Mouse (Mus musculus): ENCODE results near the gene Prdx1. TPM values are rescaled to one million over a fixed set of nuclear protein-coding genes. Genes with fewer than 3 reads are reported as not detected.
"Not testable (repeated sequence)": the region's sequence is repeated elsewhere in the genome, so short reads cannot be mapped to it uniquely, and the experiment has no call there.

Gene Prdx1
- polyA plus RNA-seq, 1 experiment from 2014 or later = 1,174 TPM

DNA sequence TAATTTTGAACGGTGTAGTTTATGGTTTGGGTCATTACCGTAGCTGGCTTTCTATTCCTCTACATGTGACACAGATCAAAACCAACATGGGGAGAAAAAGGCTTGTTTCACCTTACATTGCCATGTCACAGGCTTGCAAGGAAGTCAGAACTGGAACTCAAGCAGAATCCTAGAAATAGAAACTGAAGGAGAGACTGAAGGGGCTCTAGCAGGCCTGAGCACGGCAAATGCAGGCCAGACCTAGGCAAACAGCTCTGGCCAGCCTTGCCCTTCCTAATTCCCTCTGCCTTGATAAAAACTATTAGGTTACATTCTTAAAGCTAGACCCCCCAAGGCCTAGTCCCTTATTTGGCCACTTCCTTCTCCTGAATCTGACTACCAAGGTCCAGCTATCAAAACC, 29.7 kb upstream of the Prdx1 start:
- Histone ChIP-seq H3K9me3 (replicated peaks) (no peaks in the 10 kb centered on the region), H3K4me2 (replicated peaks) (no peak overlapping the region), H3K4me1 (0 out of 2 replicates have a peak, but pooled peaks cover 5% of the 10 kb centered on the region), H3K9ac (no peak overlapping the region), H3K27ac (replicated peaks) (no peak overlapping the region), H3K27me3 (no peaks in the 10 kb centered on the region), H3K36me3 (no peaks in the 10 kb centered on the region), H3K4me3 (replicated peaks) (no peak overlapping the region)
- no peak for ATAC-seq (ENCODE audit: insufficient number of reproducible peaks, low FRiP score, low TSS enrichment, low read depth)
- 56% methylated on average over 3 of the region's 3 CpGs for WGBS

DNA sequence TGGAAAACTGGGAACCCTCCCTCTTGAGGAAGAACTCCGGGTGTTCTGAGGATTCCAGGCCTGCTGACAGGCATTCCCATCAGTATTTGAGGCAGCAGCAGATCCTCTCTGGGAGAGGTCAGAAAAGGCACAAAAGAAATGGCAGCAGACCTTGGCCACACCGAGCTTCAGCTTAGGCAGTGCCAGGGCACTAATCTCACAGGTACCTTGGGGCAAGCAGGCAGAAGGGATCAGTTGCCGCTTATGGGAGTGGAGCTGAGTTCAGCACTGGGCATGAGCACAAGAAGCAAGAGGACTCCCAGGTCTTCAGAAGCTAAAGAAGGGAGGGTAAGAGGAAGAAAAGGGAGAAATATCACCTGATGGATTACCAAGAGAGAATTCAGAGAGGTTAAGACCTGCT, 27.4 kb upstream of the Prdx1 start:
- Histone ChIP-seq H3K4me3 (replicated peaks) (no peak overlapping the region), H3K27me3 (no peaks in the 10 kb centered on the region), H3K4me2 (replicated peaks) (no peak overlapping the region), H3K36me3 (no peaks in the 10 kb centered on the region), H3K9ac (no peak overlapping the region), H3K27ac (replicated peaks) (no peak overlapping the region), H3K4me1 (no peaks in the 10 kb centered on the region), H3K9me3 (replicated peaks) (no peaks in the 10 kb centered on the region)
- WGBS = 51% methylated on average over 3 of the region's 3 CpGs
- no peak for ATAC-seq (ENCODE audit: insufficient number of reproducible peaks, low FRiP score, low TSS enrichment, low read depth)

DNA sequence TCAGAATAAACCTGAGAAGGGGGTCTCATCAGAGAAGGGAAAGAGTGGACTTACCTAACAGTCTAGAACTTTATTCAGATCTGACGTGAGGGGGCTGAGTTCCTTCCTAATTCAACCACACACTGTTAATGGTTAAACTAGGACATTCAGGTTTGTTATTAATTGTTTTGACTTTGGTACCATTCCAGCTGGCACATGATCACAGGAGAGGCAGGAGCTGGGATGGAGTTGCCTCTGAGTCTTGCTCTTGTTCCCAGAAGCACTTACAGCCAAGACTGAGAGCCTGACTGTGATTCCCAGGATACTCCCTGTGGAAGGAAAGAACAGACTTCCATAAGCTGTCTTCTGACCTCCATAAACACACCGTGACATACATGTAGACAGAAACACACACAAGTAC, 25.9 kb upstream of the Prdx1 start:
- Histone ChIP-seq H3K36me3 (no peaks in the 10 kb centered on the region), H3K4me3 (replicated peaks) (no peak overlapping the region), H3K9me3 (replicated peaks) (no peaks in the 10 kb centered on the region), H3K27me3 (no peaks in the 10 kb centered on the region), H3K9ac (no peak overlapping the region), H3K4me2 (replicated peaks) (no peak overlapping the region), H3K27ac (replicated peaks) (no peak overlapping the region), H3K4me1 (no peaks in the 10 kb centered on the region)
- WGBS = 53% methylated on average over 2 of the region's 2 CpGs
- ATAC-seq (ENCODE audit: insufficient number of reproducible peaks, low FRiP score, low TSS enrichment, low read depth) = no peak

DNA sequence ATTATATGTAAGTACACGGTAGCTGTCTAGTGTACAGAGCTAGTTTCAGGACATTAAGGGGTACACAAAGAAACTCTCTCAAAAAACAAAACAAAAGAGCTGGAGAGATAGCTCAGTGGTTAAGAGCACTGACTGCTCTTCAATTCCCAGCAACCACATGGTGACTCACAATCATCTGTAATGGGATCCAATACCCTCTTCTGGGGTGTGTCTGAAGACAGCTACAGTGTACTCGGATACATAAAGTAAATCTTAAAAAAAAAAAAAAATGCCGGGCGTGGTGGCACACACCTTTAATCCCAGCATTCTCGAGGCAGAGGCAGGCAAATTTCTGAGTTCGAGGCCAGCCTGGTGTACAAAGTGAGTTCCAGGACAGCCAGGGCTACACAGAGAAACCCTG, 25.4 kb upstream of the Prdx1 start:
- not testable (repeated sequence) for H3K4me3 ChIP-seq (replicated peaks); H3K27me3 ChIP-seq; H3K36me3 ChIP-seq; ATAC-seq (ENCODE audit: insufficient number of reproducible peaks, low FRiP score, low TSS enrichment, low read depth); H3K9me3 ChIP-seq (replicated peaks); H3K27ac ChIP-seq (replicated peaks); H3K9ac ChIP-seq; H3K4me2 ChIP-seq (replicated peaks); H3K4me1 ChIP-seq
- WGBS = 75% methylated on average over 6 of the region's 6 CpGs

DNA sequence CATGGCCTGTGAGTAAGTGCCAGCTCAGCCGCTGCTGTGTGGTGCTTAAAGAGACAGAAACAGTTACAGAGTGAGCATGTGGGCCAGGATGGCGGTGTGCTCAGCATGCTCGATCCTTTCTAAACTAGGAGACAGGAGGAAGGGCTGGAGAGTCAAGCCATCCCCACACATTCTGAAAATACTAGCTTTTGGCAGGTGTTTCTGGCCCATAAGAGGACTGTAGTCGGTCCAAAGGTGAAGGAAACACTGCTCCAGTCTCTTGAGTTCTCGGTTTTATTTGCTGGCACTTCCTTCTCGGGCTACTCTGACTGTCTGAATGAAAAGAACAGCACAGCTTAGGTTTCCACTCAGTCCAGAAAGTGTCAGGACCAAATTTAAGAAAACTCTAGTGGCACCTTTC, 24.5 kb upstream of the Prdx1 start:
- WGBS = 74% methylated on average over 6 of the region's 6 CpGs
- Histone ChIP-seq H3K4me3 (replicated peaks) (no peak overlapping the region), H3K9me3 (replicated peaks) (no peaks in the 10 kb centered on the region), H3K27ac (replicated peaks) (no peak overlapping the region), H3K4me2 (replicated peaks) (no peak overlapping the region), H3K4me1 (no peaks in the 10 kb centered on the region), H3K36me3 (no peaks in the 10 kb centered on the region), H3K9ac (no peak overlapping the region), H3K27me3 (no peaks in the 10 kb centered on the region)
- no peak for ATAC-seq (ENCODE audit: insufficient number of reproducible peaks, low FRiP score, low TSS enrichment, low read depth)

DNA sequence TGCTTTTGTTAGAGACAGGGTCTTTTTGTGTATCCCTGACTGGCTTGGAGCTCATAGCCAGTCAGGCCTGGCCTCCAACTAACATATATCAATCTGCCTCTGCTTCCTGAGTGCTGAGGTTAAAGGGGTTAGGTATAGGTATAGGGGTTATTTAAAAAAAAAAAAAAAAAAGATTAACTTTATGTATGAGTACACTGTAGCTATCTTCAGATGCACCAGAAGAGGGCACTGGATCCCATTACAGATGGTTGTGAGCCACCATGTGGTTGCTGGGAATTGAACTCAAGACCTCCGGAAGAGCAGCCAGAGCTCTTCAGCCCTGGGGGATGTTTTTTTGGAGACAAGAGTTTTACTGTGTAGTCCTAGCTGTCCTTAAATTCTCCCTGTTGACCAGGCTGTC, 23.3 kb upstream of the Prdx1 start:
- WGBS = 80% methylated on average over 1 of the region's 1 CpGs
- no peak overlapping the region for H3K27ac ChIP-seq (replicated peaks)
- no peak for ATAC-seq (ENCODE audit: insufficient number of reproducible peaks, low FRiP score, low TSS enrichment, low read depth)
- no peaks in the 10 kb centered on the region for H3K27me3 ChIP-seq
- no peak overlapping the region for H3K9ac ChIP-seq
- no peaks in the 10 kb centered on the region for H3K36me3 ChIP-seq
- H3K4me3 ChIP-seq (replicated peaks) = no peak overlapping the region
- H3K4me2 ChIP-seq (replicated peaks) = no peak overlapping the region
- H3K9me3 ChIP-seq (replicated peaks) = no peaks in the 10 kb centered on the region
- H3K4me1 ChIP-seq = no peaks in the 10 kb centered on the region

DNA sequence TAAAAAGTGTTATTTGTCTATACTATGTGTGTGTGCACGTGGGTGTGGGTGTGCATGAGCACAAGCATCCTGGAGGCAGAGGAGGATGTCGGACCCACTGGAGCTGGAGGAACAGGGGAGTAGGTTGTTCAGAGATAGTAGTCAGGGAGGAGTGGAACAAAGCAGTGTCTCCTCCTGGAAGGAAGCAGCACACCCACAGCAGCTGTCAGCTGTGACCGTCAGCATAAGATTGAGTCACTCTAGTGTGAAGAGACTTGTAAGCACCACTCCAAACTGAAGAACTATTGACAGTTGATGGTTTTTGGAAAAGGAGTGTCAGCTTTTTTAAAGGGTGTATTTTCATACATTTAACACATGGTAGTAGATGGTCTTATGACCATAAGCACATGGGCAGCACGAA, 18.7 kb upstream of the Prdx1 start:
- no peaks in the 10 kb centered on the region for H3K9me3 ChIP-seq (replicated peaks)
- no peaks in the 10 kb centered on the region for H3K36me3 ChIP-seq
- no peaks in the 10 kb centered on the region for H3K27me3 ChIP-seq
- H3K27ac ChIP-seq (replicated peaks) = no peak overlapping the region
- WGBS = 60% methylated on average over 4 of the region's 4 CpGs
- H3K4me1 ChIP-seq = no peaks in the 10 kb centered on the region
- H3K4me3 ChIP-seq (replicated peaks) = no peak overlapping the region
- H3K9ac ChIP-seq = no peak overlapping the region
- no peak overlapping the region for H3K4me2 ChIP-seq (replicated peaks)
- ATAC-seq (ENCODE audit: insufficient number of reproducible peaks, low FRiP score, low TSS enrichment, low read depth) = no peak

DNA sequence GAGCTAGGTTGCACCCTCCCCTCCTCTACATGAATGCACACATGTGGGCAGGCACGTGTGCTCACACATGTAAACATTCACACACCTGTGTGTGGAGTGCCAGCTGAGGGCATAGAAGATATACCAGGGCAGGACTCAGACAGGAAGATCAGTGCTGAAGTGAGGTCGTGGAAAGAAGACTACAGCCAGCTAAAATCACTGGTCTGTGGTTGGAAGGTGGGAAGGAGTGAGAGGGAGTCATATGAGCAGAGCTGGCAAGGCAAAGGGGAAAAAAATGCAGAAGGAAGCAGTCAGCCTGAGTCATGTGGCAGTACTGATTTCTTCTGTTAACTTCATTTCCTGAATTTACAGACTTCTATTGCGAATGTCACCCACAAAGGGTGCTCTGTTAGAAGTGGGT, 17.2 kb upstream of the Prdx1 start:
- H3K4me1 ChIP-seq = no peaks in the 10 kb centered on the region
- no peaks in the 10 kb centered on the region for H3K9me3 ChIP-seq (replicated peaks)
- WGBS = 41% methylated on average over 3 of the region's 3 CpGs
- H3K4me3 ChIP-seq (replicated peaks) = no peak overlapping the region
- ATAC-seq (ENCODE audit: insufficient number of reproducible peaks, low FRiP score, low TSS enrichment, low read depth) = no peak
- H3K4me2 ChIP-seq (replicated peaks) = no peak overlapping the region
- no peaks in the 10 kb centered on the region for H3K27me3 ChIP-seq
- no peaks in the 10 kb centered on the region for H3K36me3 ChIP-seq
- H3K9ac ChIP-seq = no peak overlapping the region
- no peak overlapping the region for H3K27ac ChIP-seq (replicated peaks)

DNA sequence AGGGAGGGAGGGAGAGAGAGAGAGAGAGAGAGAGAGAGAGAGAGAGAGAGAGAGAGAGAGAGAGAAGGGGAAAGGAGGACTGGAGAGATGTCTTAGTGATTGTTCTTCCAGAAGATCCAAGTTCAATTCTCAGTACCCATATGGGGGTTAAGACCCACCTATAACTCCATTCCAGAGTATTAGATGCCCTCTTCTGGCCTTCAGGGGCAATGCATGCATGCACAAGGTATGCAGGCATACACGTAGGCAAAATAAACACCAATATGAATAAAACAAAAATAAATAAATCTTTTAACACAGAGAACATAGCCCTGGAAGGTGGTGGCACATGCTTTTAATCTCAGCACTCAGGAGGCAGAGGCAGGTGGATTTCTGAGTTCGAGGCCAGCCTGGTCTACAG, 16.1 kb upstream of the Prdx1 start:
- no peak for ATAC-seq (ENCODE audit: insufficient number of reproducible peaks, low FRiP score, low TSS enrichment, low read depth)
- Histone ChIP-seq H3K27me3 (no peaks in the 10 kb centered on the region), H3K9ac (no peak overlapping the region), H3K4me2 (replicated peaks) (no peak overlapping the region), H3K4me3 (replicated peaks) (no peak overlapping the region), H3K4me1 (no peaks in the 10 kb centered on the region), H3K9me3 (replicated peaks) (no peaks in the 10 kb centered on the region), H3K36me3 (no peaks in the 10 kb centered on the region), H3K27ac (replicated peaks) (no peak overlapping the region)
- 59% methylated on average over 2 of the region's 2 CpGs for WGBS

DNA sequence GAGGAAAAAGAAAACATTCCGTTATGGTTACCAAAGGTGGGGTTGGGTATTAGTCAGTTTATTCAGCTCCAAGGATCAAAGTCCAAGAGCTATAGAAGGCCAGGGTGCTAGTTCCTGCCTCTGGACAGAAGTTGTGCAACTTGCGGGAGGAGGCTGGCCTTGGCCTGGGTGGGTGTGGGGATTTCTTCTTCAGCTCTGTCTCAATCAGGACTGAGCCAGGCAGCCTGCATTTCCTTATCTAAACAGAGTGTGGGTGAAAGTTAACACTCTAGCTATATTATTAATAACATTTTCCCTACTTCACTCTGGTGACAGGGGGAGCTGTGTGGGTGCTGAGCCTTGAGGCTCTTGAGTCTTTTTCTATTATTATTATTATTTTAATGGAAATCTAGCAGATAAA, 12.6 kb upstream of the Prdx1 start:
- no peaks in the 10 kb centered on the region for H3K9me3 ChIP-seq (replicated peaks)
- ATAC-seq (ENCODE audit: insufficient number of reproducible peaks, low FRiP score, low TSS enrichment, low read depth) = no peak
- 66% methylated on average over 2 of the region's 2 CpGs for WGBS
- no peaks in the 10 kb centered on the region for H3K4me1 ChIP-seq
- H3K27ac ChIP-seq (replicated peaks) = no peak overlapping the region
- H3K36me3 ChIP-seq = no peaks in the 10 kb centered on the region
- H3K27me3 ChIP-seq = no peaks in the 10 kb centered on the region
- H3K4me3 ChIP-seq (replicated peaks) = no peak overlapping the region
- no peak overlapping the region for H3K9ac ChIP-seq
- no peak overlapping the region for H3K4me2 ChIP-seq (replicated peaks)

DNA sequence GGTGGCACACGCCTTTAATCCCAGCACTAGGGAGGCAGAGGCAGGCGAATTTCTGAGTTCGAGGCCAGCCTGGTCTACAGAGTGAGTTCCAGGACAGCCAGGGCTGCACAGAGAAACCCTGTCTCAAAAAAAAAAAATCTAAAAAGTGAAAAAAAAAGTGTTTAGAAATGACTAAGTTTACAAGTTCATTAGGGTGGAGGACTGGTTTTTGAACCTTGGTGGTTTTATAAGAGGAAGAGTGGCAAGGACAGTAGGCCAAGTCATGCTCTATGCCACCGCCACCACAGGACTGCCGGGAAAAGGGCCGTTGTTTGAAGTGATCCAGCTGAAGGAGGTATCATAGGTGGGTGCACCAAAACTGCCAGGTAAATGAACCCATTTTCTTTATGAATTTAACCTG, 10.6 kb upstream of the Prdx1 start:
- not testable (repeated sequence) for H3K9me3 ChIP-seq (replicated peaks); H3K27ac ChIP-seq (replicated peaks); H3K9ac ChIP-seq; ATAC-seq (ENCODE audit: insufficient number of reproducible peaks, low FRiP score, low TSS enrichment, low read depth); H3K4me1 ChIP-seq; H3K27me3 ChIP-seq; H3K36me3 ChIP-seq; H3K4me3 ChIP-seq (replicated peaks); H3K4me2 ChIP-seq (replicated peaks)
- 90% methylated on average over 6 of the region's 6 CpGs for WGBS

DNA sequence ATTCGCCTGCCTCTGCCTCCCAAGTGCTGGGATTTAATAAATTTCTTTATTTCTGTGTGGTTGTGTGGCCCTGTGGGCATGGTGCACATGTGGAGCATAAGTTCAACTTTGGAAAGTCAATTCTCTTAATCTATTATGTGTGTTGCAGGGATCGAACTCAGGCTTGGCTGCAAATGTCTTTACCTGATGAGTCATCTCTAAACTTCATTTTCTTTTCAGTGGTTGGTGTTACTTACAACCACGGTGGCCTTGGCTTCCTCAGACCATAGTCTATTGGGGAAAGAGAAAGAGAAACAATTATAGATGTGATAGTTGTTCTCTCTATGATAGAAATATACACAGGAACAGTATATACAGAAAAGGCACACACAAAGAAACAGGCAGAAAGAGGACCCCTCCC, 9.3 kb upstream of the Prdx1 start:
- 77% methylated on average over 3 of the region's 3 CpGs for WGBS
- no peaks in the 10 kb centered on the region for H3K36me3 ChIP-seq
- no peak for ATAC-seq (ENCODE audit: insufficient number of reproducible peaks, low FRiP score, low TSS enrichment, low read depth)
- H3K4me2 ChIP-seq (replicated peaks) = no peak overlapping the region
- H3K27ac ChIP-seq (replicated peaks) = no peak overlapping the region
- H3K9me3 ChIP-seq (replicated peaks) = no peaks in the 10 kb centered on the region
- no peaks in the 10 kb centered on the region for H3K4me1 ChIP-seq
- H3K27me3 ChIP-seq = no peaks in the 10 kb centered on the region
- H3K9ac ChIP-seq = no peak overlapping the region
- no peak overlapping the region for H3K4me3 ChIP-seq (replicated peaks)

DNA sequence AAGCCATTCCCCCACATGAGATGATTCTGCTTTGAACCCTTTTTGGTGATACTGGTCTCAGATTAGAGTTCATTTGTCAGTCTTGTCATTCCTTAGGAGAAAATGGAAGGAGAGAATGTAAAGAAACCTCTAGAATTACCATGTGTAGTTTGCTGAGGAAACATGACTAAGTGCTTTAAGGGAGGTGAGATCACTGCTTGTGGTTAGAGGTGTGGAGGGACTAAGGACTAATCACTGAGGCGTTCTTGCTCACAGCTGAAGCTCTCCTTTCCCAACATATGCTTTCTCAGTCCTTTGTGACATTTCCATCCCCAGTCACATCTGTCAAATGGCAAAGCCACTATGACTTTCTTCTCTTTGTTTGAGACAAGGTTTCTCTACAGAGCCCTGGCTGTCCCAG, 7.5 kb upstream of the Prdx1 start:
- Histone ChIP-seq H3K4me2 (replicated peaks) (no peak overlapping the region), H3K9ac (no peak overlapping the region), H3K27me3 (no peaks in the 10 kb centered on the region), H3K9me3 (replicated peaks) (no peaks in the 10 kb centered on the region), H3K36me3 (no peaks in the 10 kb centered on the region), H3K27ac (replicated peaks) (no peak overlapping the region), H3K4me1 (no peaks in the 10 kb centered on the region), H3K4me3 (replicated peaks) (no peak overlapping the region)
- 67% methylated on average over 1 of the region's 1 CpGs for WGBS
- ATAC-seq (ENCODE audit: insufficient number of reproducible peaks, low FRiP score, low TSS enrichment, low read depth) = no peak
